Mouse (Mus musculus): Measurements from ENCODE around the gene Mtmr12.

DNA sequence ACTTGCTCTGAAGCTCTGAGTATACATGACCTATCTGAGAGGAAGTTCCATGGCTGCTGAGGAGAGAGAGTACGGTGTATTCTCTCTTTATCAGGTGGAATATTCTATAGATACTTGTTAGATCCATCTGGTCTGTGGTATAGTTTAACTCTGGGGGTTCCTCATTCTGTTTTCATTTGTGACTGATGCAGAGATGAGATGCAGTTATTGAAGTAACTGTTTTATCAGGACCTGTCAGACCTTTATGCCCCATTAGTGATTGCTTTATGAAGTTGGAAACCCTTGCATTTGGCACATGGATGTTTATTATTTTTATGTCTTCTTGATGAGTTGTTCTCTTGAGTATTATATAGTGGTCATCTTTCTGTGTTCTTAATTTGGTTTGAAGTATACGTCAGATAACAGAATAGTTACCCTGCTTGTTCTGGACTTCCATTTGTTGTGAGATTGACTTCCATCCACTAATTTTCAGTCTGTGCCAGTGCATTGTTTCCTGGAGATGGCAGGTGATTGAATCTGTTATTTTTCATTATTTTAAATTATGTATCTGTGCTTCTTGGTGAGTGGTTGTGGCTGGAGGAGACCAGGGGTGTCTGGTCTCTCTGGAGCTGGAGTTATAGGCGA, 36.0 kb downstream of the Mtmr12 start:
- TF ChIP-seq CTCF (IDR thresholded peaks at IDR 0.05; ENCODE audit: low read depth, low read length) (no peak), POLR2A (IDR thresholded peaks at IDR 0.05; ENCODE audit: insufficient read depth, low read length) (no peak)
